Mouse (Mus musculus) heart, embryonic 12.5 days (tissue): ENCODE measurements at regions not wholly inside any gene's neighbourhood (a gene's known extent, or its start where the extent isn't known, plus 50 kb on each side); places are given as distances from the start of the nearest gene placed in this dataset.

Experiments
- ATAC-seq: fragments of 200-750 bp; cut with Nextera tagmentation; 2 replicates; pipeline ENCODE4 v1.8.0; 2017; ENCODE audit warnings: moderate TSS enrichment, moderate library complexity; ENCODE audit not compliant: insufficient number of reproducible peaks, low FRiP score
- H3K27ac ChIP-seq: fragments of 300-500 bp; sonication (generic); 2 replicates; pipeline ENCODE4 v1.5.1; 2016; ENCODE audit warnings: mild to moderate bottlenecking, moderate library complexity; ENCODE audit not compliant: poor library complexity, severe bottlenecking
- H3K27me3 ChIP-seq: fragments of 300-500 bp; sonication (generic); replicated peaks from 2 replicates; pipeline ENCODE4 v1.6.1; 2016; ENCODE audit warnings: mild to moderate bottlenecking, moderate library complexity
- H3K36me3 ChIP-seq: fragments of 300-500 bp; sonication (generic); 2 replicates; pipeline ENCODE4 v1.6.1; 2016; ENCODE audit warnings: mild to moderate bottlenecking, moderate library complexity
- H3K4me1 ChIP-seq: fragments of 300-500 bp; sonication (generic); replicated peaks from 2 replicates; pipeline ENCODE4 v1.6.1; 2016; ENCODE audit warnings: mild to moderate bottlenecking
- H3K4me2 ChIP-seq: fragments of 300-500 bp; sonication (generic); 2 replicates; pipeline ENCODE4 v1.6.1; 2016; ENCODE audit warnings: mild to moderate bottlenecking, moderate library complexity
- H3K4me3 ChIP-seq: fragments of 300-500 bp; sonication (generic); 2 replicates; pipeline ENCODE4 v1.5.1; 2016; ENCODE audit warnings: mild to moderate bottlenecking
- H3K9ac ChIP-seq: fragments of 300-500 bp; sonication (generic); 2 replicates; pipeline ENCODE4 v1.6.1; 2016; ENCODE audit warnings: mild to moderate bottlenecking, moderate library complexity
- H3K9me3 ChIP-seq: fragments of 300-500 bp; sonication (generic); replicated peaks from 2 replicates; pipeline ENCODE4 v1.6.1; 2016; ENCODE audit warnings: mild to moderate bottlenecking, moderate library complexity
- WGBS: fragments of 180-500 bp; shearing (Covaris S2); methylation state at CpG from one replicate; pipeline ENCODE4 v1.1.7; 2016; 5-methylcytosine and 5-hydroxymethylcytosine counted together

DNA sequence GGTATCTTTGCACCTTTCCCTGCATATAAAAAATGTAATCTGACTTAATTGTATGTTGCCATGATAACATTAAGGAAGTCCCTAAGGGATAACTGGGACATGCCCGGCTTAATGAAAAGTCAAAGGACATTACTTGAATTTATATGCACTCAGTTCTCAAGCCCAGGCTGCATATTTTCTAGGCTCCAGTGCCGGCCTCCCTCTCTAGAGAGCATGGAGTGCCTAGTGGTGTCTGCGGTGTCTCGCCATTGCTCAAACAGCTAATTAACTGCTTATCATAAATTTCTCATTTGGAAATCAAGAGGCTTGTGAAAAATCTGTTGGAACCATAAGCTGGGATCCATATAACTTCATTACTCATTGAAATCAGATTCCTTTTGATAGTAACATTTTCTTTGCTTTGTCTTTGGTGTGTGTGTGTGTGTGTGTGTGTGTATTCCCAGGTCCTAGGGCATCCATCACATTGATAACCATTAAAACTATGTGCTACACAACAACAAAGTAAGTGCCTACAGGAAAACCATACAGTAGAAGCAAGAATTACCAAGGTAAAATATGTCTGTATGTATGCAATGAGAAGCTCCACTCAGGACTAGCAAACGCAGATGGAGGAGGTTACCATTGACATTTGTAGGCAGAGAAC, 238.0 kb upstream of the Apob start:
- Histone ChIP-seq H3K4me2 (no peak overlapping the region), H3K36me3 (no peaks in the 10 kb centered on the region), H3K27me3 (no peaks in the 10 kb centered on the region), H3K4me1 (no peaks in the 10 kb centered on the region), H3K9me3 (no peaks in the 10 kb centered on the region), H3K27ac (no peak overlapping the region), H3K9ac (no peak overlapping the region), H3K4me3 (no peak overlapping the region)
- WGBS, result 78% methylated on average over 5 of the region's 5 CpGs
- ATAC-seq, result no peak

DNA sequence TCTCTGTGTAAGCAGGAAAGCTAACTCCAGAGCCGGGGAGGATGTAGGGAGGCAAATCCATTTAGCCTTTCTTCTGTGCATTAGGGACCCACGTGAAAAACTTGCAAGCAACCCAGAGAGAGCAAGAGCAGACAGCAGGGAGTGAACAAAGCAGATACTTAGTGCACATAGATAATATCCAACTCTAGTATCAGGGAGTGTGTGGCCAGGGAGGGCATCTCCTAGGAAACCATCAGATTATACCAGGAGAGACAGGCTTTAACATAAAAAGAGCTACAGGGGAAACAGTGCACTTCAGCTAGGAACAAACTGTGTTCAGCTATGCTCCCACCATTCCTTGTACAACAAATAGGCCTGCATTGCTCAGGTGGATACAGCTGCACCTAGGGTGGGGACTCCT, 230.7 kb upstream of the Apob start:
- no peak overlapping the region for H3K27ac ChIP-seq
- no peaks in the 10 kb centered on the region for H3K27me3 ChIP-seq
- no peaks in the 10 kb centered on the region for H3K9me3 ChIP-seq
- WGBS, result 22% methylated on average over 2 of the region's 2 CpGs
- H3K9ac ChIP-seq, result no peak overlapping the region
- no peaks in the 10 kb centered on the region for H3K36me3 ChIP-seq
- H3K4me3 ChIP-seq, result no peak overlapping the region
- no peak for ATAC-seq
- H3K4me2 ChIP-seq, result no peak overlapping the region
- peaks cover 28% of the 10 kb centered on the region for H3K4me1 ChIP-seq

GRCm38 (mm10) chr12:7749319-7750238, 227.9 kb upstream of the Apob start:
- Histone ChIP-seq H3K4me3 (no peak overlapping the region), H3K4me1 (peaks cover 28% of the 10 kb centered on the region), H3K4me2 (0 out of 2 replicates have a peak overlapping the region, but pooled peaks have one; percentile 1), H3K27me3 (no peaks in the 10 kb centered on the region), H3K9ac (no peak overlapping the region), H3K36me3 (no peaks in the 10 kb centered on the region), H3K27ac (peak overlapping the region; percentile 55), H3K9me3 (no peaks in the 10 kb centered on the region)
- WGBS, result 22% methylated on average over 5 of the region's 5 CpGs
- peak; percentile 55 for ATAC-seq

DNA sequence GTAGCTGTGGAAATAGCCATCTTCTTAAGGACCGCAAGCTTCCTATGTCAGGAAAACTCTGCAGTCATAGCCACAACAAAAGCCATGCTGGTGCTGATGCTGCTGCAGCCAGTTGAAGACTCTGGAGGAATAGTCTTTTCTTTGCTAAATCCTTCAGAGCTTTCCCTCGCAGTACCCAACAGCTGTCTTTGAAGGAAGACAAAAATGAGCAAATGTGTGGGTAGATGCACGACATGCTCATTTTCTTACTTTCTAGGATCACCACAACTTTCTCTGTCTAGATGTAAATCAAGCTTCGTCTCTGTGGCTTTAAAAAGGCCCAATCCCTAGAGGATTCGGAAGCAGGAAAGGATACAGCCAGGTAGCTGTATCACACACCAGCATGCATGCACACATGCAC, 222.6 kb upstream of the Apob start:
- Histone ChIP-seq H3K27me3 (no peaks in the 10 kb centered on the region), H3K4me3 (no peak overlapping the region), H3K27ac (no peak overlapping the region), H3K36me3 (no peaks in the 10 kb centered on the region), H3K4me1 (peaks cover 8% of the 10 kb centered on the region), H3K4me2 (no peak overlapping the region), H3K9ac (no peak overlapping the region), H3K9me3 (no peaks in the 10 kb centered on the region)
- 85% methylated on average over 5 of the region's 5 CpGs for WGBS
- ATAC-seq, result no peak

DNA sequence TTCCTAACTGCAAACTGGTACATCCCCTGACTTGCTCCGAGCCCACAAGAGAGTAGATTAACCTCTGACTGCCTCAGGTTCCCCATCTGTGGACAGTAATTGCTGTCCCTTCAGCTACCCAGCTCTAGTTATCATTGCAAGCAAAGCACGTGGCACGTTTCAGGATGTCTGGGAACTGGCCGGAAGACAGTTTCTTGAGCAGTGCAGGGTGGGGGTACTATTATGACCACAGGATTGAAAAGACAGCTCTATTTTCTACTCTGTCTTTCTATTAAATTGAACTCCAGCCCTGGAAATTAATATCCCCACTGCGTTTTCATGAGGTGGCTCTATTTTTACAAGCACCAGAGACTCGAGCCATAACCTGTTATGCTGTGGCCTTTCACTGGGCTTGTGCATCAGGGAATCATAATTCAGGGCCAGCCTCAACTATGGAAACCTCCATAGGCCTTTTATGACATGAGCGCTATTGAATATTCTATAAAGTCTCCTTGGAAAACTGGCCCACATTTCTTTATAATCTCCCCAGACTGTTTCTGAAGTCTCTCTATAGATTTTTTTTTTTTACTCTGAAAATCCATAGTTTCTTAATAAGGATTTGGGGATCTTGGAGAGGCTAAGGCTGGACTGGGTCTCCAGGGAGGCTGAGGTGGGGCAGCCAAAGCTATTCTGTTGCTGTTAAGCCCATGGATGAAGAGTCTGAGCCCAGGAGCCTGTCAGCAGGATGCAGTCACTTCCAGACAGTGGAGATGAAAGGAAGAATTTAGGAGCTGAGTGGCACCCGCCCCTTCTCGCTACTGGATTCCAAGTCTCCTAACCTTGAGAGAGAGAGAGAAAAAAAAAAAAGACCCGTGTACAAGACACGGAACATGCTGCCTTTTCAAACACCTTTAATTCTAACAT, 212.4 kb upstream of the Apob start:
- Histone ChIP-seq H3K9ac (no peak overlapping the region), H3K9me3 (no peaks in the 10 kb centered on the region), H3K4me1 (peaks cover 8% of the 10 kb centered on the region), H3K36me3 (no peaks in the 10 kb centered on the region), H3K27me3 (no peaks in the 10 kb centered on the region), H3K4me3 (no peak overlapping the region), H3K4me2 (no peak overlapping the region), H3K27ac (no peak overlapping the region)
- 64% methylated on average over 11 of the region's 11 CpGs for WGBS
- no peak for ATAC-seq

DNA sequence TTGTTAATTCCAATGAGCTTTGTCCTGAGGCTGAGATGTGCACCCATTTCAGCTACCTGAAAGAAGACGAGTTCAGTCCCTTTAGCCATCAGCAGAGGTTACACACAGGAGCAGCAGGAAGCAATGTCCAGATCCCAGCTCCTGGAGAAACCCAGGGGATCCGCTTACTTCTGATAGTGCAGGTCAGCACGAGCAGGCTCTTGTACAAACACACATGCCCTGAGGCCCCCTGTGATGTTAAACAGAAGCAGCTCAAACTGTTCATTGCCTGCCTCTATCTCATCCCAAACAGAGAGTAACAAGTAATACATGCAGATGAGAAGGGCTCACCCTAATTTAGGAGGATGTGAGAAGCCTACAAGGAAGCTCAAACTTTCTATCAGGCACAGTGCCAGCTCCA, 203.3 kb upstream of the Apob start:
- H3K4me1 ChIP-seq, result peaks cover 17% of the 10 kb centered on the region
- no peak overlapping the region for H3K4me2 ChIP-seq
- no peak for ATAC-seq
- no peaks in the 10 kb centered on the region for H3K36me3 ChIP-seq
- no peaks in the 10 kb centered on the region for H3K9me3 ChIP-seq
- H3K27ac ChIP-seq, result no peak overlapping the region
- no peak overlapping the region for H3K4me3 ChIP-seq
- no peak overlapping the region for H3K9ac ChIP-seq
- H3K27me3 ChIP-seq, result no peaks in the 10 kb centered on the region
- WGBS, result 14% methylated on average over 3 of the region's 3 CpGs

GRCm38 (mm10) chr12:7776335-7776734, 201.1 kb upstream of the Apob start:
- Histone ChIP-seq H3K4me3 (no peak overlapping the region), H3K4me1 (peaks cover 17% of the 10 kb centered on the region), H3K27ac (no peak overlapping the region), H3K9ac (no peak overlapping the region), H3K27me3 (no peaks in the 10 kb centered on the region), H3K9me3 (no peaks in the 10 kb centered on the region), H3K4me2 (no peak overlapping the region), H3K36me3 (no peaks in the 10 kb centered on the region)
- ATAC-seq, result no peak
- 74% methylated on average over 3 of the region's 3 CpGs for WGBS

- Histone ChIP-seq H3K4me1 (peaks cover 17% of the 10 kb centered on the region), H3K36me3 (no peaks in the 10 kb centered on the region), H3K9me3 (no peaks in the 10 kb centered on the region), H3K9ac (no peak overlapping the region), H3K27ac (no peak overlapping the region), H3K4me3 (no peak overlapping the region), H3K27me3 (no peaks in the 10 kb centered on the region), H3K4me2 (no peak overlapping the region)
- WGBS, result 51% methylated on average over 10 of the region's 10 CpGs
- no peak for ATAC-seq
Observed at GRCm38 (mm10) chr12:7777220-7778055, 200.0 kb upstream of the Apob start.

DNA sequence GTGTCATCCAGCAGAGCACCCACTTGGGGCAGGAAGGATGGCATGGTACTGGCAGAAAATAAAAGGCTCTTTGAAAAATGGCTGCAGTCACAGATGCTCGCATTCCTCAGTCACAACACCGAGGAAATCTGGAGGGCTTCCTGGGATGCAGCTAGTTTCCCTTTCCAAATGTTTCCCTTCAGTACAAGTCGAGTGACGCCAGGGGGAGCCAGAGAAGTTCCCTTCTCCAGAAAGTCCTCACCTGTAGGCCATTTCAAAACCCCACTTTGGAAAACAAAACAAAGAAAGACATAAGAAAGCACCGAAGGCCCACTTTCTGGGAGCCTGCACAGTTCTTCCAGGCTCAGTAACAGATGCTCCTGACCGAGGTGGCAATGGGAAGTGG, 199.4 kb upstream of the Apob start:
- Histone ChIP-seq H3K36me3 (no peaks in the 10 kb centered on the region), H3K4me2 (no peak overlapping the region), H3K9me3 (no peaks in the 10 kb centered on the region), H3K27me3 (no peaks in the 10 kb centered on the region), H3K4me3 (no peak overlapping the region), H3K4me1 (peaks cover 17% of the 10 kb centered on the region), H3K9ac (no peak overlapping the region), H3K27ac (no peak overlapping the region)
- WGBS, result 46% methylated on average over 6 of the region's 6 CpGs
- ATAC-seq, result no peak

- Histone ChIP-seq H3K27ac (no peak overlapping the region), H3K4me3 (no peak overlapping the region), H3K36me3 (no peaks in the 10 kb centered on the region), H3K4me2 (no peak overlapping the region), H3K4me1 (no peaks in the 10 kb centered on the region), H3K27me3 (no peaks in the 10 kb centered on the region), H3K9ac (no peak overlapping the region), H3K9me3 (no peaks in the 10 kb centered on the region)
- no peak for ATAC-seq
- WGBS, result 77% methylated on average over 5 of the region's 5 CpGs
Observed at GRCm38 (mm10) chr12:7816616-7817015, 160.8 kb upstream of the Apob start.
